Mouse (Mus musculus) adrenal gland, adult 2 months (tissue): ENCODE data around the gene Chst13. TPM values are rescaled to one million over a fixed set of nuclear protein-coding genes. Genes with fewer than 3 reads are reported as not detected.

Source experiments
- DNase-seq: peaks from one replicate; pipeline ENCODE4 v3.0.0; 2021
- long read RNA-seq: library from polyadenylated mRNA; stranded (forward); transcript quantifications from one replicate; pipeline ENCODE4 v2.0.0, GENCODE M21; 2021
- polyA plus RNA-seq: library from polyadenylated mRNA; depleted of rRNA; stranded (reverse); fragments of >200 nt; gene quantifications from 2 replicates; pipeline ENCODE4 v1.2.3, GENCODE M21; 2012; rRNA removed
- total RNA-seq, 2 experiments: library from RNA; stranded (reverse); gene quantifications; 2 replicates each; pipeline ENCODE4 v1.2.3; 2021

The Chst13 gene
- total RNA-seq (not detected), polyA plus RNA-seq (0.36 and 0.85 TPM in 2 replicates)
- long read RNA-seq, result 0 reads

DNA sequence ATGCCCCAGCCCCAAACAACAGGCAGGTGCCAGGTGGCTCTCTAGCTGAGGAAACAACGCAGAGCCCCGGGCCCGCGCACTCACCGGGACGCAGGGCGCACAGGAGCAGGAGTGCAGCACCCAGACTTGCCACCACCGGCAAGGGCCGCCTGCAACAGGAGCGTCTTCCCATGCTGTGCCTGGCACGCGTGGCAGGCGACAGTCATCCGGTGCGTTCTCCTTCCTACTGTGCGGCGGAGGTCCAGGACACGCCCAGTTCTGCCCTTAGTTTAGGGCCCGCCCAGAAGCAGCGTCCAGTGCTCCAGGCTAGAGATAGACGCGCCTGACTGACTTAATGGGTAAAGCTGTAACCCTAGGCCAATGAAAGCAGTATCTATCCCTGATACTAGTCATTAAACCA, at the start of gene Chst13:
Gene Chst13 (minus strand): TSS at position 195 of the 400 bp plus-strand sequence.
- DNase-seq, result peak; percentile 67

DNA sequence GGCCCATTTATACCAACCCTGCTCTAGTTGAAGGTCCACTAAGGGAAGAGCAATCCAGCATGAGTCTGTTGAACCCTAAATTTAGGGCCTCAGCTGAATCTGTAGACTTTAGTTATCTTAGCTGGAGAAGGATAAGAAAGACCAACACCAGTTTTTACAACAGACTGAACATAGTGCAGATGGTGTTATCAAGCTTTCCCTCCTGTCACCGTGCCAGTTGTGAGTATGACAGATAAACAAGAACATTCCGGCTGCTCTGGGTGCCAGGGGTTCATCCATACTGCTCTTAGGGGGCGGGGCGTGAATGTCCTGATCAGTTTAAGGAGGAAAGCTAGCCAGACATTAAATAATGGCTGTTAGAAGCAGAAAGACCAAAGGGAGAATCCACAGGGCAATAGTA, 49.7 kb upstream of the Chst13 start:
- no peak for DNase-seq

DNA sequence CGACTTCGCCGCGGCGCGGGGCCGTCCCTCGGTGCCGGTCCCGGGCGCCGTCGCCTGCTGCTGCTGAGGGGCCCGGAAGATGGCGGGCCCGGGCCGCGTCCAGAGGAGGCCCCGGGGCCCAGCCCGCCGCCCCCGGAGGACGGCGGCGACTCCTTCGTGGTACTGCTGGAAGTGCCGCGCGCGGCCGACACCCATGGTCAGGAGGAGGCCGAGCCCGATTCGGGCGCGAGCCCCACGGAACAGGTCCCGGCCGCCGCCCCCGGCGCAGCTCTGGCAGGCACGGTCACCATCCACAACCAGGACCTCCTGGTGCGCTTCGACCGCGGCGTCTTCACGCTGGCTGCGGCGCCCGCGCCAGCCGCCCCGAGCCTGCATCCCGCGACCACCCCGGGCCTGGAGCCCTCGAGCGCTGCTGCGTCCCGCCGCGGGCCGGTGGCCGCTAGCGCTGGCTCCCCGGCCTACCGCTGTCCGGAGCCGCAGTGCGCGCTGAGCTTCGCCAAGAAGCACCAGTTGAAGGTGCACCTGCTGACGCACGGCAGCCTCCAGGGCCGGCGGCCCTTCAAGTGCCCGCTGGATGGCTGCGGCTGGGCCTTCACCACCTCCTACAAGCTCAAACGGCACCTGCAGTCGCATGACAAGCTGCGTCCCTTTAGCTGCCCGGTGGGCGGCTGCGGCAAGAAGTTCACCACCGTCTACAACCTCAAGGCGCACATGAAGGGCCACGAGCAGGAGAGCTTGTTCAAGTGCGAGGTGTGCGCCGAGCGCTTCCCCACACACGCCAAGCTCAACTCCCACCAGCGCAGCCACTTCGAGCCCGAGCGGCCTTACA, 45.0 kb upstream of the Chst13 start:
- peak; percentile 64 for DNase-seq

DNA sequence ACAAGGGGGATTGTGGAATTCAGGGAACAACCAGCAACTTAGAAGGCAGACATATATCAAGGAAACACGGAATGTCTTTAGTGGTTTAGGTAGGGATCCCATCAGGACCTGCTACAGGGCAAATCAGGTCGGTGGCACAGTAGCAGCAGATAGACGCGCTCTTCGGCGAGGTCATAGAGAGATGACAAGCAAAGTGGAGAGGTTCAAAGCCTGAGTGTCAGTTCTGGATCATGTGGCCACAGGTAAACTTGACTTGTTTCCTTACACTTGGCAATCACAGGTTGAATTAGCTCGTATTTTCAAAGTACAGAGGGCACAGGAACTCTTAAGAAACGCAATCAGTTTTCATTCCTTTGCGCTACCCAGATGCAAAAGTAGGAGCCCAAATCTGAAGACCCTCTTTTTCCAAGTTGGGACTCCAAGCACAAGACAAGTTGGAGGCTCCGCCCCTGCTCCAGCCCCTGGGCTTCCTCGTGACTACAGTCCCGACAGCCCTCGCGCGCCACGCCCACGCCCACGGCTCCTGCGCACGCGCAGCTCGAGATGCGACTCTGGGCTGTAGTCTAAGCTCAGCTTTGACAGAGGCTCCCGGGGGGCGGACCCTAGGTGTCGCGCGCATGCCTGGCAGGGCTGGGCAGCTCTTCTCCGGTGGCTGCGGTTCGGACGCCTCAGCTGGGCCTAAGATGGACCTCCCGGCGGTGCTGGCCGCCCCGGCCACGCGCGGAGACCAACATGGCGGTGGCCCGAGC, 44.2 kb upstream of the Chst13 start, which contains the start of gene Zxdc:
Gene Zxdc (plus strand): TSS at position 517 of the 749 bp plus-strand sequence.
- peak; percentile 100 for DNase-seq

DNA sequence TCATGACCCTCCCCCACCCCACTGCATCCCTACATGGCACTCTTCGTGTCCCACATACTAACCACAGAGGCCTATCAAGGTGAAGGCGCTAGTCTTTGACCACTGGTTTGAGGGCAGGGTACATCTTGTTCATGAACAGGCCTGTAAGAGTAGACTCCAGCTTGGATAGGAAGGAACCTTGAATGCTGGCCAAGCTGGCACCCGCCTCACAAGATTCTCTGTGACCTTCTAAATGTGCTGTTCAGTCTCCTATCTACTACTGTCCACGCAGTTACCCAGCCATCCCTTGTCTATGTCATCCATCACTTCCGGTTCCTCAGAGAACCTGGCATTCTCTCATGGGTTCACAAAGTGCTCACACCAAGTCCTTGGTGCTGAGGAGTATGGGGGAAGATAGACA, 38.3 kb upstream of the Chst13 start:
- DNase-seq, result peak; percentile 78

DNA sequence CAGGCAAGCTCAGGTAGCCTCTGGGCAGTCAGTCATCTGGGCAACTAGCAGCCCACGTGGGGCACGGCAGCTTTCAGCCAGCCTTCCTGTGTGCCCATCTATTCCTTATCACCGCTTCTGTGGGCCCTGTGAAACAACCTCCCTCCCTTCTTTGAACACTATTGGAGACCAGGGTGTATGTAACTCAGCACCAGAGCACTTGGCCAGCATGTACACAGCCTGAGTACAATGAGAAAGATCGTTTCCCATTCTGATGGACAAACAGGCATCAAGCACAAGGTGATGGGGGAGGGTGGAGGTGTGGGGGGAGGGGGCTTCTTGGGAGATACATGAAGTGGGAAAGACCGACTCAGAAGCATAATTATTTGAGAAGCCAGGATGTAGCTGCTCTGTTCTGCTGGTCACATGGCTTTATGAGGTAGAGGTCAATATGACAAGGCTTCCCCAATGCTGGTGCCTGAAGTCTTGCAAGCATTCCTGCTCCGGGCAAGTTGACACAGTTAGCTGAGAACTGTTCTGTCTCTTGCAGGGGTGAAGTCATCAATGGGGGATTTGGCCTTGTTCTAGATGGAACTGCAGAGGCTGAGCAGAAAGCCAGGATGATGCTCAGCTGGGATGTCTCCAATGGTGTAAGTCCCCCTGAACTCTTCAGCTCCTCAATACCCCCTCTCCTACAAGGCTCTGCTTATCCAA, 36.1 kb upstream of the Chst13 start:
- DNase-seq, result peak; percentile 28

DNA sequence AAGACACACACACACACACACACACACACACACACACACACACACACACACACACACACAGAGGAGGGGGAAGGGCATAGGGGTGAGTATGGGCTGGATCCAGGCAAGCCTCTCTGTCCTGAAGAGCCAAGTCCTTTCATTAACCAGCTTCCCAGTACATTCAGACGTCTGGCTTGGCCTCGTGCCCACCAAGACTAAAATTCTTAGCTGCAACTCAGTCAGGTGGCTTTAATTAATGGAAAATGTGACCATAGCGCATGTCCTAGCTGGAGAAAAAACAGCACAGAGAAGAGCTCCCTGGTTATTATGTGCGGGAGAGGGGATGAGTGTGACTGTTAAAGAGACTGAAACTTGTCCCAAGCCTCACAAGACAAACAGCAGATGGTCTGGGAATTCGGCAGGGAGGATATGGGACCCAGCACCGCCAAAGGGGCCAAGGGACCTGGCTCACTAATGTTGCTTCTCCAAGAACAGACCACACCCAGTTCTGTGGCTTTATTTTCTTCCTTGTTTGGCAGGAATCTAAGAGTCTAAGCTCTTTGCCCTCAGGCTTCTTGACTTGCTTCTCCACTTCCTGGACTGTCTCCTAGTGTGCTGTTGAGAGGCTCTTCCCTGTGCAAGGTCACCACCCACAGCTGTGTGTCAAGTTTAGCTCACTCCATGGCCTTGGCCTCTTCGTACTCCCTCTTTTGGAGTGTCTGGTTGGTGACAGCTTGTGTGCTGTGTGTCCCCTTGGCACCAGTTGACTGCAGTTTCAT, 35.2 kb upstream of the Chst13 start:
- peak; percentile 88 for DNase-seq

DNA sequence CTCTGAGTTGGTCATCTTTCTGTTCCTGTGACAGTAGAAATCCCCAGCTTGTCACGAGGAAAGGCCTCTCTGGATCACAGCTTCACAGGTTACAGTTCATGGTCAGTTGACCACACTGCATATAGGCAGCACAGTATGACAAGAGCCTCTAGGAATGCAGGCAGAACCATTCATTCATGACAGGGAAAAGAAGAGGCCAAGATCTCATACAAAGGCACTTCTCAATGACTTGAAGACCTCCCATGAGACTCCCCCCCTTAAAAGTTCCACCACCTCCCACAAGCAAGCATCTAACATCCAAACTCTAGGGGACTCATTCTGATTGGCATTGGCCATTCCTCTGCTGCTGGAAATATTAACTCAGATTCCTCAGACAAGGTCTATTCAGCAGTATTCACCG, 34.5 kb upstream of the Chst13 start:
- DNase-seq, result no peak

DNA sequence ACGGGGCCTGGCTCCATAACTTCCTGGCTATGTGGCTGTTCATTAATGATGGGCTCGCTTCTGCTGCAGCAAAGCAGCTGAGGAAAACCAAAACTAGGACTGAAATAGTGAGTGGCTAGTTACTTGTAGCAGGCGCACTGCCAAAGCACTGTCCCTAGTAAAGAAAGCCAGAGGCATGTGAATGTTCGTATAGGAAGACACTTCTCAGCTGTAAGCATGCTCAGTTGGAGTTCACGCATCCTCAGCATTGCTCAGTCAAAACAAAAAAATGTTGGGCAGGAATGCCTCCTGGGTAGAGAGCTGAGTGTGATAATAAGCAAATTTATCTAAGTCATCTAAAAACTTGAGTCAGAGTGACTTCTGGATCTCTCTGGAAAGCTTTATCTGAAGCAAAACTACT, 33.2 kb upstream of the Chst13 start:
- peak; percentile 11 for DNase-seq

DNA sequence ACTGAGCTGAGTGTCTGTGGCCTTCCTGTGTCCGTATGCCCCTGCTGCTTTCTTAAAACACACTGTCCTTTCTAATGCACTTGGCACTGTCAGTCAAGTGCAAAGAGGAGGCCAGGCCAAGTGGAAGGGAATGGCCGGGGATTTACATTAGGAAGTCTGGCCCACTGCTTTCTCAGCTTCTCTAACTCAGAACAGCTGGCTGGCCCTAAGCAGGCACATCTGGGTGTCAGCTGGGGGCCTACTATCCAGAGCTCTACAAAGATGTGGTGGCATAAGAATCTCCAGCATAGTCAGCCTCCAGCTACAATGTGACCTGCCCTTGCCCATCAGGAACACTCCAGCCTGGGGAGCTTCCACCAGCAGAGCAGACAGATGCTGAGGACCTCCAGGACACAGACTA, 25.0 kb upstream of the Chst13 start:
- DNase-seq, result no peak

DNA sequence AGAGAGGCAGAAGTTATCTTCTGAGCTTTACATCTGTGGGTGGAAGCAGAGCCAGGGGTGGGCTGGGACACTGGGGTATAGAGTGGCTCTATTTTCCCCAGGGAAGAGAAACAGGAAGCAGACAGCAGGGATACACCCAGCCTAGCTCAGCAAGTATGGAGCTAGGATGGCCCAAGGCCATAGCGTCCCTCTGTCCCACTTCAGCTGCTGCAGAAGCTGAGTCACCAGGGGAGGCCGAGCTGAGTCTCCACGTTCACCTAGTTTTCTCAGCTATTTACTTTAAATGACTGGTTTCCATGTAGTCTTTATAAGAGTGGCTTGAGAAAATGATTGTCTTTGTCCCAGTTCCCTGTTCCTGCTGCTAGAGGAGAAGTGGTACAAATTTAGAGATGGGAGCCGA, 23.5 kb upstream of the Chst13 start:
- DNase-seq, result peak; percentile 67

DNA sequence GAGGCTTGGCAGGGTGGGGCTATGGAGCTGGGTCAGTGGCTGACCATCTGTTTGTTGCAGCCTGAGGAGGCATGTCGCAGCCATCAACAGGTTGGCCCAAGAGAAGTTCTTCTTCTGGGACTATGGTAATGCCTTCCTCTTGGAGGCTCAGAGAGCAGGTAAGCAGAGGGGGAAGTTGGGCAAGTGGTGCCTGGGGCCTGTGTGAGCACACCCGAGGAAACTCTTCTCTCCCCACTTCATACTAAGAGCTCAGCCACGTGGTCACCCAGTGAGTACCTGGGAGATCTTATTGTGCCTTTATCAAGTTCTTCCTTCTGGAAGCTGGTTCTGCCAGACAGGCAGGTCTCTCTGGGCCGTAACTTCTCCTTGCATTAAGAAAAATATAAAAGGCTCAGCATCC, 22.2 kb upstream of the Chst13 start:
- DNase-seq, result no peak

DNA sequence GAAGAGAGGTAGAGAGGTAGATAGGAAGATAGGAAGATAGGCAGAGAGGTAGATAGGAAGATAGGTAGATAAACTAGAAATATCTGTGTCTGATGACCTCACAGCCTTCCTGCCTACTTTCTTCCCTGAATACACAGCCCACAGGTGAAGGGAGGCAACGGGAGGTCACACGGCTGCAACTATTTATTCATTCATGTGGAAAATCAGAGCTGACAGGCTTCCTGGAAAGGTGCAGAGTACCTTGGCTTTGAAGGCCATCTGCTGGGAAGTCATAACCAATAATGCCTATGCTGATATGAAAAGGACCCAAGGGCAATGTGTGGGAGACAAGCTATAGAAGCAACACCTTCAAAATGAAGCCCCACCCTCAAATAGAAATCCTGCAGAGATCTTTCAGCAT, 17.4 kb upstream of the Chst13 start:
- no peak for DNase-seq

DNA sequence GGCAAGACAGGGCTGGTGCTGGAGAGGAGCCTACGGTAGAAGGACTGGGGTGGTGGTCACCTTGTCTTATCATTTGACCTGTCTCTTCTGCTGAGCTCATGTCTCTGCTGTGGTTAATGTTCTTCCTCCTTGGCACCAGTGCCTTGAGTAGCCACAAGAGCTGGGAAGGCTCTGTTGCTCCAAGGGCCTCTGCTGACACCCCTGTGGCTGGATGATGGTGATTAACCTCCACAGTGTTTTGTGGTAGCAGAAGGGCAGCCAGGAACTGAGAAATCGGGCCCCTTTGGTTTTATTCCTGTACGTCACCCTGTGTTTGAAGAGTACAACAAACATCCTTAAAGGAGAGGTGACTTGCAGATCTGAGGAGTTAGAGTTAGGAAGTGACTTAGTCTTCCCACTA, 9.3 kb upstream of the Chst13 start:
- no peak for DNase-seq

DNA sequence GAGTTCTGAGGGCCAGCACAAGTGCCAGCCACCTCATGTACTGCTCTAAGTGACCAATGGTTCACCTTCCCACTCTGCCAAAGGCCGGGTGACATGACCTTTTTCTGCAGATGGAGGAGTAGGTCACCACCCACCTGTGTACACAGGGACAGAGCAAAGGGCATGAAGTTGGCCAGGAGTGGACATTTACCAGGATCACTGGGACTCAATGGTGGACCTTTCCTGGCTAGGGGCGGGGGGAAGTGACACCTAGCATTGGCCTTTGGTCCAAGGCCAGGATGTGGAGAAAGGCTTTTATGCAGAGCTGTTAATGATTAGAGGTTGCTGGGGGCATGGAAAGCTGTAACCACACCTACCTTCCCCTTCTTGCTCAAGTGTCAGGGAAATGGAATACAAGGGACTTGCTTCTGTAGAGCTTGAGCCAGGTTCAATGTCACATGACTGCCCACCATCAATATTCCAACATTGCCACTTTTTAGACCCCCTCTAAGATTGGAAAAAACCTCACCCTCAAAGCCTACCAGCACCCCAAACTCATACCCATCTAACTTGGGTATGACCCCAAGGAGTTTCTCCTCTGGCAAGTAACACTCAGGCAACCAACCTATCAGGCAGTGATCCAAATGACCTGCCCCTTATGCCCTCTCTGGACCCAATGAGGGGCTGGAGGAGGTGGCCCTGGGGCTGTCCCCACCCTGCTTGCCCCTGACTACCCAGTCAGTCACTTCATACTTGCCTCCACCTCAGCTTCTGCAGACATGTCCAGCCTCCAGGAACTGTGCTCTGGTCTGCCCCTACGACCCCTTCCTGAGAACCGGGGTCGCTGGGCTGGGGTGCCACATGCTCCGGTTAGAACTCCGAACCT, 7.8 kb upstream of the Chst13 start, which contains the start of gene Uroc1:
Gene Uroc1 (plus strand): TSS at position 724 of the 865 bp plus-strand sequence.
- peak; percentile 28 for DNase-seq

DNA sequence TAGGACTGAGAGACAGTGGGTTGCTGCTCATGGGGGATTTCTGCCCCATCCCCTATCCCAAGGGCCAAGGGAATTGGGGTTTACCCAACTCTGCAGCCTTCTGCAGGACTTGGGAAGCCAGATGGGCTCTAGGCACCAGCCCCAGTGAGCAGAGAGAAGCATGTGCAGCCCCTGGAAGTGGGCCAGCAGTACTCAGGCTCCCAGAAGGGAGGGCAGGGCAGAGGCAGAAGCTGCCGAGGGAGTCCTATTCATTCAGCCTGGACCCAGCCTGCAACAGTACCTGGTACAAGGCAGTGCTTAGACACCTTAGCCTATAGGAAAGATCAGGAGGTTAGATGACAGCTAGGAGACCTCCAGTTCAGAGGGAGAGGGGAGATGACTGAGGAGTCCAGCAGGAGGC, 5.0 kb upstream of the Chst13 start:
- no peak for DNase-seq

DNA sequence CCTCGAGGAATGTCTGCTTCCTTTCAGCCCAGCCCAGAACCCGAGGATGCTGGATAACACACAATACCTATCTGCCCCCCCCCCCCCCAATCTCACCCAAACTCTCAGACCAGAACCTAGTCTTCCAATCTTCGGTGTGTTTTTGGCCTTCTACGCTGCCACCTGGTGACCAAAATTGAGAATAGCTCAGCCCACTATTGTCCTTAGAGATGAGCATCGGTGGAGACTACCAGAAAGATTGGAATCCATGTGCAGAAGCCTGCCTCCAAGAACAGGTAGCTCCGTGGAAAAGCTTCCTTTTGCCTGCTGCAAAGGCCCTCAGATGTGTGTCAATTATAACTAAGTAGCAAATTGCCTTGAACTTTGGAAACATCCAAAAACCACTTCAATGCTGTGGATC, 2.7 kb upstream of the Chst13 start:
- DNase-seq, result no peak

DNA sequence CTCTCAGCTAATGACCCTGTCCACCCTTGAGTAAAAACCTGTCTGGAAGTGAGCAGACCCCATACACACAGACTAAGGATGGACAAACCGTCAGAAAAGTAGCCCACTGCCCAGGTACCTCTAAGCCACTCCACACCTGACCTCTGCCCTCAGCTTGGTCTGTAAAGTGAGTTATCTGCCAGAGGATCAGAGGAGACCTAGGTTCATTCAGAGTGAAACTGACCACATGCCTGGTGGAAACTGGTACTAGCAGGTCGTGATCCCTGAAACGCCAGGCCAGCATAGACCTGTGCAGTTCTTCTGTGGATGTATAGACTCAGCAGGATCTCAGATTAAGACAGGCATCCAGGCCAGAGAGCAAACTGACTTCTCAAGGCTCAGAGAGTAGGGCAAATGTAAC, 522 bp downstream of the Chst13 start:
- DNase-seq, result no peak

DNA sequence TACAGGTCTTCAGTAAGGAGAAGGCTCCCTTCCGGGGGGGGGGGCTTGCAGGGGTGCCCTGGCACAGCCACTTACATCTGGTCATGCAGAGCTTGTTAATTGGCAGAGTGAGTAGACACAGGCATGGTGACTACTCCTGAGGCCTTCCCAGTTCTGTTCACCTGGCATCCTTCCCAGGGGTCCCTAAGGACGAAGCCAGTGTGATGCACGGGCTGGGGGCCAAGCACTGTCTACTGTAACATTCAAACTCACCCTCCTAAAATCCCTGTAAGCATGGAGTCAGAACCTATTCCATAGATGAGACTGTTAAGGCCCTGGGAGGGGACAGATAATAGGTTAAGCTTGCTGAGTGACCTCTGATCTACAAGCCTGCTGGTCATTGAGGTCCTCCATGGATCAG, 959 bp downstream of the Chst13 start:
- no peak for DNase-seq

DNA sequence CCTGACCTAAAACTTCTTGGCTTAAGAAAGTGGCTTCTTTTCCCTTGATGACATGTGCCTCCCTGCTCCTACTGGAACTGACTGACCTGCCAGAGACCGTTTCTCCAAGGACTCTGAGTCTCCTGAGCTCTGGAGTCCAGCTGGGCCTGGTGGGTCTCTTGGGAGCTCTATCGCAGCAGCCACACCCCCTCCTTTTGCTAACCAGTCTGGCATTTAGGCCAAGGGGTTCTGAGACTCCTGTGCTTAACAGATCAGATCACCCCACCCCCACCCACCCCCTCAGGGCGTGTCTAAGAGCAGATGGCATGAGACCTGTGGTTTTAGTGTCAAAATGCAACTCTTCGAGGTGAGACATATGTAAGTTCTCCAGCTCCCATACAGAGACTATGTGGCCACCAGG, 3.2 kb downstream of the Chst13 start:
- no peak for DNase-seq

DNA sequence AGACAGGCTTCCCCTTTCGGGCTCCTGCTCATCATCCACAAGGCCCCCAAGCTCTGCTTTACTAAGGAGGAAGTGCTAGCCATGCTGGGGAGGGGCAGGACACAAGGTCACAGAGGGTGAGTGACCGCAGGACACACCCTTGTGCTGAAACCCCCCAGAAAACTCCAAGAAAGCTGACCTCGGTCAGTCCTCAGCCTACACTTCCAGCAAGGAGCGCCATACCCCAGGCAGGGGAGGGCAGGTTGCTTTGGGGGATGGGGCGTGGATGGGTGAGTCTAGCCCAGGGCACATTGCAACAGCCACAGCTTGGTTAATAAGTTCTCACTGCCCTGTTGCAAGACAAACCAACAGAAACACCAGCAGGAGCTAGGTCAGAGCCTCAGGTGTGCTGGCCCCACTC, 4.6 kb downstream of the Chst13 start:
- DNase-seq, result no peak
